Mouse (Mus musculus) heart, postnatal 0 days (tissue): Measurements from ENCODE around the gene Xlr5b.
"Not testable (repeated sequence)": the region's sequence is repeated elsewhere in the genome, so short reads cannot be mapped to it uniquely, and the experiment has no call there.

Source experiments
- CTCF ChIP-seq: IDR thresholded peaks from 2 replicates; pipeline ENCODE4 v1.5.1; 2016; ENCODE audit warnings: antibody characterized with exemption, control low read depth, low read depth
- EP300 ChIP-seq: IDR thresholded peaks from 2 replicates; pipeline ENCODE4 v1.6.1; 2016; ENCODE audit warnings: antibody characterized with exemption, low read depth

GRCm38 (mm10) chrX:73122859-73123829, 25.5 kb upstream of the Xlr5b start:
- TF ChIP-seq CTCF, EP300: not testable (repeated sequence)
